Mouse (Mus musculus): ENCODE data around the gene Gas7. TPM values are rescaled to one million over a fixed set of nuclear protein-coding genes. Genes with fewer than 3 reads are reported as not detected.

Gene Gas7
- total RNA-seq, 2 experiments from 2014 or later: 7.5 to 9.0 TPM

DNA sequence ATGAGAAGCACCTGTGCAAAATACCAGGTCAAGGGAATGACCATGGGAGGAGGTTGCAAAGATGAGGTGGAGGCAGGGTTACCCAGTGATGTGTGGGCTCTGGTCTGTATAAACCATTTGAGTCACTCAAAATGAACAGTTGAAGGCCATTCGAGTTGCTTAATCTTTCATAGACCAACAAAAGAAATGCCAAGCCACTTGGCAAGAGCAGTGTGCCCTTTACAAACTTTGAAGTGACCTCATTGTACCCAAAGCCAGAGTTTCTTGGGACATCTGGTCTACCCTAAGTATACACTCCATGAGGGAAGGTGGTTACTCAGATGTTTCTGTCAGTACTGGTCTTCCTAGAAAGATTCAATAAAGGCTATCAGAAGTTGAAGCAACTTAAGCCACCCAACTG lies 80.5 kb downstream of the Gas7 start:
- DNase-seq: no peak

GRCm38 (mm10) chr11:67536413-67536812 lies 81.2 kb downstream of the Gas7 start:
- no peak for DNase-seq

- DNase-seq: no peak
Measured at GRCm38 (mm10) chr11:67537353-67537752, 82.1 kb downstream of the Gas7 start.

DNA sequence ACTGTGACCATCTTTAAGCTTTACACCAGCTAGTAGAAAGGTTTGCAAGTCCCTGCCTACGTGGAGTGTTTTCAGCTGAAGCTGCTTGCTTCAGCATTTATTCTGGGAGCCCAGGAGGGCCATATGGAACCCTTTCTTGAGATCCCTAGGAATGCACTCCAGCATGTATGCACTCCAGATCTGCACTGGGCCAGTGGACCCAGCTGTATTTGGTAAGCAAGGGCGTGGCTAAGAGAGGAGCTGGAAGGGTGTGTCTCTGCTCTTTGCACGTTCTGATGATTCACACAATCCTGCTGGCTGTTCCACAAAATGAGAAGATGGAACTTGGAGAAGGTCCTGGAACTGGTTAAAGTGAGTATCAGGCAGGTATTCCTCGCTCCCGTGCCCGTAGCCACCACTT lies 83.3 kb downstream of the Gas7 start:
- DNase-seq: peak in 1 of 2 experiments; percentile 61

GRCm38 (mm10) chr11:67544656-67545432 lies 89.6 kb downstream of the Gas7 start:
- DNase-seq: no peak

- DNase-seq: peak in 1 of 2 experiments; percentile 63
Measured at GRCm38 (mm10) chr11:67546582-67546981, 91.3 kb downstream of the Gas7 start.

DNA sequence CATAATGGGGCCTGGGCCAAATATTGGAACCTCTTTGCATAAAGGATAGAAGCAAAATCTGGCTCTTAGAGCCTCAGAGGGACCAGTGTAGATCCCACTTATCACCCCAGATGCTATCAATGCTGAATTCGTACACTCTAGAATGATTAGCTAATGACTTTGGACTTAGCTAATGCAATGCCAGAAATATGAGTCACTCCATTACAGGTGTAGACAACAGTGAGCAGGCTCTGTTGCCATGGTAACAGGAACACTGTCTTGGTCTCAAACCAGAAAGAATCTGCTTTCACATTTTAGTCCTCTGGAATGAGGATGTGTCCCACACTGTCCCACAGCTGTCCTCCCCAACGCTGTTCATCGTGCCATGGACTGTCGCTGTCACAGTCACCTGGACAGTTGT lies 94.1 kb downstream of the Gas7 start:
- DNase-seq: no peak

DNA sequence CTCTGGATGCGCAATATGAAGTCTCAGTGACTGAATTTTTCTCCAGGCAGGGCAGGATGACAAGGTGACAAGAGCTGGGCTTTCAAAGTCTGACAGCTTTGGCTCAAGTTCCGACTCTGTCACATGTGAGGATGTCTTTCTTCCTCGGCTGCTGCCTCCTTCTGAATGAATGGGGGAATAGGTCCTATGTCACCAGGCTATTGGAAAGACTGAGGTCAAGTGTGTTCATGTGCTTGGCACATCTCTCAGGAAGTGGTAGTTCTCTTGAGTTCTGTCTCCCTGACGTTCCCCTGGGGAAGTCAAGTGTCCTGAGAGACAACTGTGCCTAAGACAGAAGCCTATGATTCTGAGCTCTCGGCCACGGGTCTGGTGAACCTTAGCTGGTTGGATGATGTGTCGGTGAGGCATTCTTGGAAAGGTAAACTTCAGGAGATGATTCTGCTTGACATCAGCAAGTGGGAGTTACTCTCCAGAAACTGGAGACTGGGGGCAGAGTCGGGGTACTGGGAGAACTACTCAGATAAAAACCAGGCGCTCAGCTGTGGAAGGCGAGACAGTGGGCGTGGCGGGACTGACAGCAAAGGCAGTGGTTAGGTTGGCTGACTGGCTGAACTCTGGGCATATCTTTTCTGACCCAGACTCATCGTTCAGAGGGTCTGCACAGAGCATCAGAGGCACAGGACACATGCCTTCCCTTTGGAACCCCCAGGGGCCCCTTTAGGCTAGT lies 94.7 kb downstream of the Gas7 start:
- peak in 1 of 2 experiments; percentile 44 for DNase-seq

DNA sequence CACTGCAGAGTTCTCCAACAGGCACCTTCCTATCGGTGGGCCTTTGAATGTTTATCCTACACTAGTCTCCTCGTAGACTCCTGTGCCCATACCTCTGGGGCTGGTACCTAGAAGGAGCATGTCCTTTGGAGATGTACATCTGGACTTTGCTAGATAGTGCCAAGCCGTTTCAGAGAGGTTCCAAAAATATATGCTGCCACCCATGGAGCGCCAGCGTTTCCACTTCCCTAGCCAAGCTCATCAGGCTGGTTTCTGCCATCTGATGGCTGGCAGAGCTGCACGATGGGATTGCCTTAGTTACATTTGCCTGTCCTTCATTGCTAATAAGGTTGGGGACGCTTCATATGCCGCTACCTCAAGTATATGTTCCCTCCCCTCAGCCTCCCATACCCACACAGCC lies 97.2 kb downstream of the Gas7 start:
- no peak for DNase-seq

- no peak for DNase-seq
Measured at GRCm38 (mm10) chr11:67554276-67554675, 99.0 kb downstream of the Gas7 start.

DNA sequence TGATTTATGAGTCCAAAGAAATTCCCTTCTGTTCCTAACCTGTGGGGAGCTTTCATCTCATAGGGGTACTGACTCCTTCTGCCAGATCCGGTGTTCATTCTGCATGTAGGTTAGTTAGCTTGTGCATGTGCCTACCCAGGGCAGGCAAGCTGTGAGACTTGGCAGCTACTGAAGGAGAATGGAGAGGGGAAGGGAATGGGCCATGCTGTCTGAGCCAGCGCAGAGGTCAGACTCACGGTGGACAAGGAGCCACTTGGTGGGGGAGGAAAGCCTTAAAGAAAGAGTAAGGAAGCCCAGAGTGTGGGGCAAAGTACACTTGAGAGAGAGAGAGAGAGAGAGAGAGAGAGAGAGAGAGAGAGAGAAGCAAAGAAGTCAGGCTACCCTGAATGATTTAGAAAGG lies 101.1 kb downstream of the Gas7 start:
- DNase-seq: no peak

- no peak for DNase-seq
Measured at GRCm38 (mm10) chr11:67558772-67559448, 103.7 kb downstream of the Gas7 start.

DNA sequence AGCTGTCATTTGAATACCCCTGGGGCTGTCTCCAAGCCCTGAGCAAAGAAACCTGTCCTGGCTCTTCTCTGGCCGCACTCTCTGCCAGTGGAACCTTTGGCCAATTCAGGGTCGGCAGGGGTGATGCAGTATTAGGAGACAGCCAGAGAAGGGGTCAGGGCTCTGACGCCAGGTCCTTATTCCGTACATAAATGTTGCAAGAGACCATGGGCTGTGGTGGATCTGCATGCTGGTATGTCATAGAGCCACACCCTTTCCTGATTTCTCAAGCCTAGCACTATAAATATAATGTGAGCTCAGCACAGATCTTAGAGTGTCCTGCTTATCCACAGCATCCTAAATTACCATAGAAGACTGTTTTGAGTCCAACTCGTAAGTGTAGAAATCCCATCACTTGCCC lies 104.3 kb downstream of the Gas7 start:
- peak in 1 of 2 experiments; percentile 42 for DNase-seq

DNA sequence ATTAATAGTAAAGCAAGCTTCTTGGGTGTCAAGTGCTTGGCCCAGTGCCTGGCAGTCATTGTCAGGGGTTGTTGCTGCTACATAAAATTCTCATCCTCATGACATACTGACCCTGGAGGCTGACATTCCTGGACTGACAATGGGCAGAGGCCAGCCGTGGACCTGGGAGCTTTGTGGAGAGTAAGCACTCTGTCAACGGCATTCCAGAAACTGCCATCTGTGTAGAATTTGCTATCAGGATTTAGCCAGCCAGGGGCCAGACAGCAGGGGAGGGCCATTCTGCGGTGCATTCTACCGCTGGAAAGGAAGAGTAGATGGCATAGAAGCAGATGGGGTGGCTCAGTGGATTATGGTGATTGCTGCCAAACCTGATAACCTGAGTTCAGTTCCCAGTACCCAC lies 106.4 kb downstream of the Gas7 start:
- no peak for DNase-seq

- peak in 1 of 2 experiments; percentile 49 for DNase-seq
Measured at GRCm38 (mm10) chr11:67563141-67563540, 107.9 kb downstream of the Gas7 start.

DNA sequence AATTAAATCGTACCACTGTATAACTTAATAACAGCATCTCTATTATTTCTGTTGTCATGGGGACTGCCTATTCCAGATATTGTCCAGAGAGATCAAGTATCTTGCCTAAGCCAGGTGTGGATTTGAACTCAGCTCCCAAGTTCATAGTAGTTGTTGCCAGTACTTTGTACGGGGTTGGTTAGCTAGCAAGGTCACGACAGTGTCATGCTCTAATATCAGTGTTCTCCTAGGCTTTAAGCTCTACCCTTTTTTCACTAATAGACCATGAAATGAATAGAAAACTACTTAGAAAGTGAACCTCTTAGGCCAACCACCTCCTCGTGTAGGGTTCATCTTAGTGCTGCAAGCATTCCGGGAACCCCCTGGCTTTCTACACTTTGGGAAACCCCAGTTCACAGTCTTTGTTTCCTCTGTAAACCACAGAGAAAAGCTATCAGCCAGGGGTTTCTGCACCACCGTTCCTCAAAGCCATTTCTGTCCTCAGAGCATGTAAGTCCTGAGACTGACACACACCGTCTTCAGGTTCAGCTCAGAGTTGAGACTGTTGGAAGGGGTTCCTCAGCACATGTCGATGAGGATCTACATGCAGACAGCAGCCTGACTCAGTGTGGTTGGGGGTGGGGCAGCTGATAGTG lies 108.9 kb downstream of the Gas7 start:
- no peak for DNase-seq

DNA sequence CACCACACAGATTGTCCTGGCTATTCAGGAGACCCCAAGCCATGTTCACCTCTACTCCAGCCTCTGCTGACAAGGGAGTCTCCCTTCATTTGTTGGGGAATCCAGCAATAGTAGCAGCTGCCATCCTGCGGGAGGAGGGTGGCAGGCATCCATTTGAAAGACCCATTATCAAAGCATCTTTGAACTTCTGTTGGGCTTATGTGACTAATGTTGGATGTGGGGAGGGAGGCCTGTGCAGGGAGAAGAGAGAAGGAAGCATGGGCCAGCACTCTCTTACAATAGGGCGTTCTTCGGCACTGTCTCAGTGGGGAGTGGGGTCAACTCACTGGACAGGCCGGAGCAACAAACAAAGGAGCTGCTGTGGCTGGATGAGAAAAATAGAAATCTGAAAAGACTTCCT lies 110.3 kb downstream of the Gas7 start:
- no peak for DNase-seq

DNA sequence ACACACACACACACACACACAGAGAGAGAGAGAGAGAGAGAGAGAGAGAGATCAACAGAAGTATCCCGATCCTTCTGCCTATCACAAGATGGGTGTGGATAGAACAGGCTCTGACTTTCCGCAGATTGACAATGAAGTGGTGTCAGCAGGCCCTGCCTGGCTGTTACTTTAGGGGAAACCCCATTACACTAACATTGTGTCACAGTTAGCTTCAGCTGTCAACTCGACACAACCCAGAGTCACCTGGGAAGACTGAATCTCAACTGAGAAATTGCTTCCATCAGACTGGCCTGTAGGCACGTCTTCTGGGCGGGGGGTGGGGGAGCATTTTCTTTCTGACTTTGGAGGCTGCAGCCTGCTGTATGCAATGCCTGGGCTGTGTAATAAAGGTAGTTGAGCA lies 111.5 kb downstream of the Gas7 start:
- no peak for DNase-seq

- DNase-seq: no peak
Measured at GRCm38 (mm10) chr11:67567184-67567583, 111.9 kb downstream of the Gas7 start.

DNA sequence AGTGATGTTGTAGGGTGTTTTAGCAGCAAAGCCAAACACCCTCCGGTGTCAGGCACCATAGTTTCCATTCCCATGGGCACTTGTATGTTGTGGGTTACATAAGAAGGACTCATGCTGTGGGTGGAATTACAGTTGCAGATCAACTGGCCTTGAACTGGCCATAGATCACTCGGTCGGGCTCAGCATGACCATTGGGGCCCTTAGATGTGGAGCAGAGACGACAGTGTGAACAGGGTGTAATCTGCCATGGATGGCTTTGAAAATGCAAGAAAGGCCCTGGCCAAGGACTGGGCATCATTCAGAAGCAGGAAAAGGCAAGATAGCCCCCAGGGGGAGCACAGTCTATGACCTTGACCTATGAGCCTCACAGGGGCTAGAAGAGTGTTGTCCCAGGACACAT lies 112.8 kb downstream of the Gas7 start:
- no peak for DNase-seq

GRCm38 (mm10) chr11:67568815-67569214 lies 113.6 kb downstream of the Gas7 start:
- DNase-seq: no peak

- DNase-seq: peak; percentile 64 to 77
Measured at GRCm38 (mm10) chr11:67570947-67571346, 115.7 kb downstream of the Gas7 start.

- no peak for DNase-seq
Measured at GRCm38 (mm10) chr11:67574344-67574743, 119.1 kb downstream of the Gas7 start.
